Mouse (Mus musculus): ENCODE data around the gene Vamp4. TPM values are rescaled to one million over a fixed set of nuclear protein-coding genes. Genes with fewer than 3 reads are reported as not detected.

Gene Vamp4
- 70.7 and 76.7 TPM in 2 replicates for polyA plus RNA-seq (2015; fragmentation: Nextera tagmentation; extraction: Ambion mirVana)

- Histone ChIP-seq H3K4me3 (peak within 1 kb of the TSS; percentile 76), H3K27ac (replicated peaks) (peak within 1 kb of the TSS; percentile 84), H3K27me3 (no peaks in the 10 kb centered on the region), H3K4me1 (peaks cover 12% of the 10 kb centered on the region), H3K9me3 (no peaks in the 10 kb centered on the region), H3K4me2 (replicated peaks) (peak within 1 kb of the TSS; percentile 56), H3K9ac (replicated peaks) (peak within 1 kb of the TSS; percentile 84), H3K36me3 (peaks cover 11% of the 10 kb centered on the region)
- ATAC-seq (replicated peaks): peak; percentile 98
- WGBS: under 1% methylated on average over 43 of the region's 43 CpGs
Measured at GRCm38 (mm10) chr1:162570260-162570748, at the start of gene Vamp4. Gene Vamp4, plus strand, starts transcription at chr1:162570515.

- Histone ChIP-seq H3K27me3 (no peaks in the 10 kb centered on the region), H3K36me3 (peaks cover 21% of the 10 kb centered on the region), H3K9me3 (no peaks in the 10 kb centered on the region), H3K4me3 (no peak overlapping the region), H3K27ac (replicated peaks) (no peak overlapping the region), H3K9ac (replicated peaks) (no peak overlapping the region), H3K4me1 (no peaks in the 10 kb centered on the region), H3K4me2 (replicated peaks) (no peak overlapping the region)
- 69% methylated on average over 2 of the region's 2 CpGs for WGBS
- no peak for ATAC-seq (replicated peaks)
Measured at GRCm38 (mm10) chr1:162529651-162530050, 40.7 kb upstream of the Vamp4 start.

GRCm38 (mm10) chr1:162530666-162531065 is 39.6 kb upstream of the Vamp4 start:
- no peak overlapping the region for H3K9ac ChIP-seq (replicated peaks)
- peaks cover 31% of the 10 kb centered on the region for H3K36me3 ChIP-seq
- H3K4me3 ChIP-seq: no peak overlapping the region
- H3K9me3 ChIP-seq: no peaks in the 10 kb centered on the region
- H3K27me3 ChIP-seq: no peaks in the 10 kb centered on the region
- no peak for ATAC-seq (replicated peaks)
- H3K27ac ChIP-seq (replicated peaks): no peak overlapping the region
- H3K4me2 ChIP-seq (replicated peaks): no peak overlapping the region
- no peaks in the 10 kb centered on the region for H3K4me1 ChIP-seq
- WGBS: 32% methylated on average over 1 of the region's 1 CpGs

GRCm38 (mm10) chr1:162531584-162531983 is 38.7 kb upstream of the Vamp4 start:
- H3K4me1 ChIP-seq: no peaks in the 10 kb centered on the region
- 70% methylated on average over 4 of the region's 4 CpGs for WGBS
- H3K9me3 ChIP-seq: no peaks in the 10 kb centered on the region
- H3K27me3 ChIP-seq: no peaks in the 10 kb centered on the region
- H3K9ac ChIP-seq (replicated peaks): no peak overlapping the region
- H3K27ac ChIP-seq (replicated peaks): no peak overlapping the region
- ATAC-seq (replicated peaks): no peak
- no peak overlapping the region for H3K4me3 ChIP-seq
- peaks cover 40% of the 10 kb centered on the region for H3K36me3 ChIP-seq
- H3K4me2 ChIP-seq (replicated peaks): no peak overlapping the region

- H3K27me3 ChIP-seq: no peaks in the 10 kb centered on the region
- no peaks in the 10 kb centered on the region for H3K4me1 ChIP-seq
- 87% methylated on average over 4 of the region's 4 CpGs for WGBS
- H3K9me3 ChIP-seq: no peaks in the 10 kb centered on the region
- H3K27ac ChIP-seq (replicated peaks): no peak overlapping the region
- H3K4me3 ChIP-seq: no peak overlapping the region
- no peak overlapping the region for H3K9ac ChIP-seq (replicated peaks)
- H3K36me3 ChIP-seq: peaks cover 47% of the 10 kb centered on the region
- H3K4me2 ChIP-seq (replicated peaks): no peak overlapping the region
- no peak for ATAC-seq (replicated peaks)
Measured at GRCm38 (mm10) chr1:162532330-162532729, 38.0 kb upstream of the Vamp4 start.

- peaks cover 58% of the 10 kb centered on the region for H3K36me3 ChIP-seq
- no peak overlapping the region for H3K27ac ChIP-seq (replicated peaks)
- 96% methylated on average over 14 of the region's 14 CpGs for WGBS
- no peaks in the 10 kb centered on the region for H3K4me1 ChIP-seq
- no peaks in the 10 kb centered on the region for H3K9me3 ChIP-seq
- H3K27me3 ChIP-seq: no peaks in the 10 kb centered on the region
- H3K4me3 ChIP-seq: no peak overlapping the region
- no peak overlapping the region for H3K4me2 ChIP-seq (replicated peaks)
- no peak overlapping the region for H3K9ac ChIP-seq (replicated peaks)
- no peak for ATAC-seq (replicated peaks)
Measured at GRCm38 (mm10) chr1:162533766-162534560, 36.4 kb upstream of the Vamp4 start.

- Histone ChIP-seq H3K9me3 (no peaks in the 10 kb centered on the region), H3K36me3 (peaks cover 70% of the 10 kb centered on the region), H3K27me3 (no peaks in the 10 kb centered on the region), H3K9ac (replicated peaks) (no peak overlapping the region), H3K27ac (replicated peaks) (no peak overlapping the region), H3K4me1 (peaks cover 15% of the 10 kb centered on the region), H3K4me3 (no peak overlapping the region), H3K4me2 (replicated peaks) (no peak overlapping the region)
- WGBS: 72% methylated on average over 1 of the region's 1 CpGs
- ATAC-seq (replicated peaks): no peak
Measured at GRCm38 (mm10) chr1:162543231-162543630, 27.1 kb upstream of the Vamp4 start.

- peak overlapping the region; percentile 92 for H3K4me2 ChIP-seq (replicated peaks)
- WGBS: 14% methylated on average over 10 of the region's 10 CpGs
- ATAC-seq (replicated peaks): no peak
Measured at GRCm38 (mm10) chr1:162547607-162548006, 22.7 kb upstream of the Vamp4 start.

GRCm38 (mm10) chr1:162548016-162548916 is 22.0 kb upstream of the Vamp4 start, which contains the start of gene Mettl13:
Gene Mettl13, minus strand, starts transcription at chr1:162548551.
- Histone ChIP-seq H3K27me3 (no peaks in the 10 kb centered on the region), H3K27ac (replicated peaks) (peak within 1 kb of the TSS; percentile 88), H3K9ac (replicated peaks) (peak within 1 kb of the TSS; percentile 65), H3K4me1 (peaks cover 22% of the 10 kb centered on the region), H3K36me3 (peaks cover 27% of the 10 kb centered on the region), H3K9me3 (no peaks in the 10 kb centered on the region), H3K4me3 (peak within 1 kb of the TSS; percentile 84), H3K4me2 (replicated peaks) (peak within 1 kb of the TSS; percentile 92)
- peak; percentile 100 for ATAC-seq (replicated peaks)
- under 1% methylated on average over 52 of the region's 52 CpGs for WGBS

More at GRCm38 (mm10) chr1:162547607-162548006, 22.7 kb upstream of the Vamp4 start:
- H3K9me3 ChIP-seq: no peaks in the 10 kb centered on the region
- peak overlapping the region; percentile 65 for H3K9ac ChIP-seq (replicated peaks)
- peaks cover 22% of the 10 kb centered on the region for H3K4me1 ChIP-seq
- peak overlapping the region; percentile 84 for H3K4me3 ChIP-seq
- H3K27ac ChIP-seq (replicated peaks): no peak overlapping the region
- H3K36me3 ChIP-seq: peaks cover 30% of the 10 kb centered on the region
- no peaks in the 10 kb centered on the region for H3K27me3 ChIP-seq

- no peak for ATAC-seq (replicated peaks)
- peak overlapping the region; percentile 84 for H3K4me3 ChIP-seq
- H3K9ac ChIP-seq (replicated peaks): peak overlapping the region; percentile 60
- no peaks in the 10 kb centered on the region for H3K9me3 ChIP-seq
- H3K27me3 ChIP-seq: no peaks in the 10 kb centered on the region
- peaks cover 22% of the 10 kb centered on the region for H3K4me1 ChIP-seq
- H3K36me3 ChIP-seq: peaks cover 21% of the 10 kb centered on the region
- WGBS: 68% methylated on average over 10 of the region's 10 CpGs
- H3K4me2 ChIP-seq (replicated peaks): peak overlapping the region; percentile 92
- H3K27ac ChIP-seq (replicated peaks): peak overlapping the region; percentile 88
Measured at GRCm38 (mm10) chr1:162548917-162549613, 21.2 kb upstream of the Vamp4 start.

GRCm38 (mm10) chr1:162549615-162550283 is 20.6 kb upstream of the Vamp4 start:
- H3K36me3 ChIP-seq: peaks cover 16% of the 10 kb centered on the region
- no peak for ATAC-seq (replicated peaks)
- no peaks in the 10 kb centered on the region for H3K27me3 ChIP-seq
- no peaks in the 10 kb centered on the region for H3K9me3 ChIP-seq
- peaks cover 22% of the 10 kb centered on the region for H3K4me1 ChIP-seq
- no peak overlapping the region for H3K4me3 ChIP-seq
- 81% methylated on average over 5 of the region's 5 CpGs for WGBS
- no peak overlapping the region for H3K9ac ChIP-seq (replicated peaks)
- no peak overlapping the region for H3K27ac ChIP-seq (replicated peaks)
- H3K4me2 ChIP-seq (replicated peaks): no peak overlapping the region

Measured in forebrain, embryonic 15.5 days (tissue).